In genomic region chr7:139813577-139814207, GRCm38 (mm10) we compare ENCODE assay signal across 20 mouse cellular contexts. TPM values are rescaled to one million over a fixed set of nuclear protein-coding genes. Genes with fewer than 3 reads are reported as not detected.
DNase-seq lines count a peak whose midpoint lies in the region; ATAC-seq and TF ChIP-seq lines count a peak whose summit lies in the region.
"Had no signal": no experiment of that assay in that cellular context is flagged by ENCODE, and none has a peak within 500 bp of the region (broad histone marks: within the 10 kb centered on the region; RNA-seq: fewer than 3 reads in every experiment).

No protein-coding gene starts in this region.

- no peaks in the 10 kb centered on the region for H3K9me3 ChIP-seq in lung, embryonic 15.5 days
- H3K9me3 ChIP-seq in hindbrain, embryonic 10.5 days, result peaks cover 5% of the 10 kb centered on the region; the same call in 1 of the 2 replicates
- H3K9me3 ChIP-seq: embryonic facial prominence, embryonic 13.5 days; forebrain, embryonic 12.5 days; heart, embryonic 15.5 days had no signal

- no peak for TF ChIP-seq CTCF in kidney, adult 2 months (conservative IDR thresholded peaks at IDR 0.05; ENCODE audit: insufficient read depth, insufficient read length, low read depth, low read length)
- TF ChIP-seq CTCF in lung, adult 2 months (IDR thresholded peaks at IDR 0.05; ENCODE audit: insufficient read depth, low read length), result no peak
- no peak for TF ChIP-seq CTCF in thymus, adult 2 months (IDR thresholded peaks at IDR 0.05; ENCODE audit: borderline replicate concordance, control insufficient read depth, extremely low read depth, insufficient read depth, low read length, poor library complexity)

- no peaks in the 10 kb centered on the region for H3K4me1 ChIP-seq in kidney, adult 2 months (ENCODE audit: control insufficient read depth, insufficient read depth, low read length)
- H3K4me1 ChIP-seq in lung, embryonic 15.5 days, result 0 out of 2 replicates have a peak, but pooled peaks cover 2% of the 10 kb centered on the region
- H3K4me1 ChIP-seq in lung, adult 2 months (ENCODE audit: control insufficient read depth, insufficient read depth, low read length), result no peaks in the 10 kb centered on the region
- no peaks in the 10 kb centered on the region for H3K4me1 ChIP-seq in hindbrain, embryonic 10.5 days (replicated peaks)
- H3K4me1 ChIP-seq in thymus, adult 2 months (replicated peaks; ENCODE audit: control insufficient read depth, insufficient read depth, low read length), result no peaks in the 10 kb centered on the region
- H3K4me1 ChIP-seq: embryonic facial prominence, embryonic 13.5 days; forebrain, embryonic 12.5 days; heart, embryonic 15.5 days had no signal

- no peak overlapping the region for H3K4me3 ChIP-seq in kidney, adult 2 months (ENCODE audit: insufficient read depth, low read depth, low read length)
- no peak overlapping the region for H3K4me3 ChIP-seq in lung, embryonic 15.5 days
- no peak overlapping the region for H3K4me3 ChIP-seq in lung, adult 2 months (replicated peaks; ENCODE audit: extremely low read depth, low read depth, low read length)
- H3K4me3 ChIP-seq in hindbrain, embryonic 10.5 days, result no peak overlapping the region
- no peak overlapping the region for H3K4me3 ChIP-seq in thymus, adult 2 months (ENCODE audit: control insufficient read depth, insufficient read depth, low read length)
- H3K4me3 ChIP-seq: embryonic facial prominence, embryonic 13.5 days; forebrain, embryonic 12.5 days; heart, embryonic 15.5 days had no signal

- DNase-seq in kidney, adult 2 months, result peak; percentile 38
- DNase-seq in kidney, adult 11 months, result no peak
- no peak for DNase-seq in lung, adult 2 months
- peak; percentile 7 for DNase-seq in lung, postnatal 14 days
- no peak for DNase-seq in ovary, postnatal 14 days (ENCODE audit: low spot score)
- DNase-seq in hindbrain, embryonic 10.5 days (ENCODE audit: low spot score), result no peak
- no peak for DNase-seq in thymus, adult 2 months
- DNase-seq: adrenal gland, postnatal 10 days; cerebellum, adult 11 months; cerebellum, adult 9-10 months; cerebellum, postnatal 25 days; gastrocnemius, postnatal 10 days; heart, adult 18-20 months; heart, postnatal 14 days had no signal

- no peaks in the 10 kb centered on the region for H3K27me3 ChIP-seq in kidney, adult 2 months (replicated peaks; ENCODE audit: control insufficient read depth, insufficient read depth, low read length)
- peaks cover 24% of the 10 kb centered on the region for H3K27me3 ChIP-seq in lung, embryonic 15.5 days
- H3K27me3 ChIP-seq in hindbrain, embryonic 10.5 days (ENCODE audit: insufficient read depth, poor library complexity, severe bottlenecking), result no peaks in the 10 kb centered on the region
- H3K27me3 ChIP-seq in thymus, adult 2 months (ENCODE audit: control insufficient read depth, insufficient read depth, low read length), result no peaks in the 10 kb centered on the region
- H3K27me3 ChIP-seq: embryonic facial prominence, embryonic 13.5 days; forebrain, embryonic 12.5 days; heart, embryonic 15.5 days had no signal

- H3K9ac ChIP-seq in lung, embryonic 15.5 days, result no peak overlapping the region
- H3K9ac ChIP-seq: embryonic facial prominence, embryonic 13.5 days; forebrain, embryonic 12.5 days; heart, embryonic 15.5 days had no signal

- no peak overlapping the region for H3K27ac ChIP-seq in kidney, adult 2 months (ENCODE audit: insufficient read depth, low read depth, low read length)
- no peak overlapping the region for H3K27ac ChIP-seq in lung, embryonic 15.5 days
- H3K27ac ChIP-seq in hindbrain, embryonic 10.5 days, result no peak overlapping the region
- H3K27ac ChIP-seq in thymus, adult 2 months (ENCODE audit: control insufficient read depth, insufficient read depth, low read length), result no peak overlapping the region
- H3K27ac ChIP-seq: embryonic facial prominence, embryonic 13.5 days; forebrain, embryonic 12.5 days; heart, embryonic 15.5 days had no signal

- H3K36me3 ChIP-seq in kidney, adult 2 months (ENCODE audit: control insufficient read depth, insufficient read depth, low read length), result no peaks in the 10 kb centered on the region
- no peaks in the 10 kb centered on the region for H3K36me3 ChIP-seq in lung, embryonic 15.5 days
- H3K36me3 ChIP-seq in hindbrain, embryonic 10.5 days, result no peaks in the 10 kb centered on the region
- no peaks in the 10 kb centered on the region for H3K36me3 ChIP-seq in thymus, adult 2 months (ENCODE audit: control insufficient read depth, insufficient read depth, low read length)
- H3K36me3 ChIP-seq: embryonic facial prominence, embryonic 13.5 days; forebrain, embryonic 12.5 days; heart, embryonic 15.5 days had no signal

- 62% methylated on average over 6 of the region's 6 CpGs for WGBS in kidney, adult 2 months
- 44% methylated on average over 6 of the region's 6 CpGs for WGBS in lung, embryonic 15.5 days
- WGBS in lung, adult 2 months, result 57% methylated on average over 6 of the region's 6 CpGs
- WGBS in hindbrain, embryonic 10.5 days, result 83% methylated on average over 6 of the region's 6 CpGs
- WGBS in thymus, adult 2 months, result 95% methylated on average over 6 of the region's 6 CpGs

- TF ChIP-seq POLR2A in kidney, adult 2 months (IDR thresholded peaks at IDR 0.05; ENCODE audit: low read depth, low read length), result no peak
- TF ChIP-seq POLR2A in lung, adult 2 months (IDR thresholded peaks at IDR 0.05; ENCODE audit: borderline replicate concordance, extremely low read depth, low read depth, low read length), result no peak
- no peak for TF ChIP-seq POLR2A in thymus, adult 2 months (IDR thresholded peaks at IDR 0.05; ENCODE audit: control insufficient read depth, extremely low read depth, insufficient read depth, low read length, poor library complexity)

- H3K4me2 ChIP-seq in lung, embryonic 15.5 days, result no peak overlapping the region
- H3K4me2 ChIP-seq: embryonic facial prominence, embryonic 13.5 days; forebrain, embryonic 12.5 days; heart, embryonic 11.5 days; heart, embryonic 15.5 days had no signal

- ATAC-seq in lung, embryonic 15.5 days (ENCODE audit: borderline replicate concordance, extremely low read depth, low FRiP score, low TSS enrichment), result peak; percentile 77; the same call in 1 of the 2 replicates
- ATAC-seq: forebrain, embryonic 16.5 days had no signal

RNA-seq across cellular contexts. Expression of gene Adgra1, which starts 20.3 kb away (rescaled TPM):
- 0.16 and 0.17 TPM in 2 replicates for polyA plus RNA-seq in kidney, adult 2 months (2012; rRNA removed)
- not detected in 2 replicates for polyA plus RNA-seq in lung, embryonic 15.5 days (2015; fragmentation: Nextera tagmentation; extraction: Ambion mirVana)
- 0.09 and 0.12 TPM in 2 replicates for polyA plus RNA-seq in lung, adult 2 months (2012; rRNA removed)
- polyA plus RNA-seq in hindbrain, embryonic 10.5 days (2016; fragmentation: Nextera tagmentation; extraction: Ambion mirVana), result 8.2 and 19.2 TPM in 2 replicates
- 0.08 and 0.10 TPM in 2 replicates for polyA plus RNA-seq in thymus, adult 2 months (2012; rRNA removed)
- polyA plus RNA-seq: heart, embryonic 11.5 days; heart, embryonic 15.5 days had no signal

Comparison
In these comparisons a context has a peak if more than half of its experiments do, and no peak if none do; other contexts are left out.
1. DNase-seq: peak in kidney, adult 2 months (single experiment) and lung, postnatal 14 days (single experiment); none in kidney, adult 11 months (single experiment), lung, adult 2 months (single experiment), ovary, postnatal 14 days (single experiment), hindbrain, embryonic 10.5 days (single experiment) and thymus, adult 2 months (single experiment).